Mouse (Mus musculus) large intestine, adult 2 months (tissue): Measurements from ENCODE around the gene Lig3. TPM values are rescaled to one million over a fixed set of nuclear protein-coding genes. Genes with fewer than 3 reads are reported as not detected.

ENCODE experiments used
- DNase-seq: peaks from one replicate; pipeline ENCODE4 v3.0.0-alpha.2; 2012; ENCODE audit warnings: low read depth, low spot score
- WGBS: fragments of 180-500 bp; shearing (Covaris S2); methylation state at CpG from one replicate; pipeline ENCODE4 v1.1.7; 2018; 5-methylcytosine and 5-hydroxymethylcytosine counted together
- polyA plus RNA-seq: library from polyadenylated mRNA; depleted of rRNA; stranded (reverse); fragments of >200 nt; gene quantifications from 2 replicates; pipeline ENCODE4 v1.2.3, GENCODE M21; 2012; rRNA removed

Lig3 gene
- polyA plus RNA-seq = 8.3 and 13.8 TPM in 2 replicates

- under 1% methylated on average over 90 of the region's 90 CpGs for WGBS
- peak; percentile 68 for DNase-seq
These were observed at the start of gene Lig3 for GRCm38 (mm10) chr11:82780983-82781903. Gene Lig3, plus strand, starts transcription at chr11:82781108.

- DNase-seq = no peak
These were observed 46.7 kb upstream of the Lig3 start for GRCm38 (mm10) chr11:82734227-82734626.

GRCm38 (mm10) chr11:82739006-82739405, 41.9 kb upstream of the Lig3 start:
- no peak for DNase-seq

GRCm38 (mm10) chr11:82746138-82746537, 34.8 kb upstream of the Lig3 start:
- no peak for DNase-seq
- 27% methylated on average over 6 of the region's 6 CpGs for WGBS

GRCm38 (mm10) chr11:82746857-82747366, 34.0 kb upstream of the Lig3 start:
- no peak for DNase-seq
- 54% methylated on average over 8 of the region's 8 CpGs for WGBS

- no peak for DNase-seq
- 70% methylated on average over 6 of the region's 6 CpGs for WGBS
These were observed 28.4 kb upstream of the Lig3 start for GRCm38 (mm10) chr11:82752349-82753115.

GRCm38 (mm10) chr11:82755919-82756318, 25.0 kb upstream of the Lig3 start:
- DNase-seq = no peak
- WGBS = 86% methylated on average over 1 of the region's 1 CpGs

GRCm38 (mm10) chr11:82762286-82762829, 18.6 kb upstream of the Lig3 start:
- WGBS = 73% methylated on average over 6 of the region's 6 CpGs
- DNase-seq = no peak

- 4% methylated on average over 4 of the region's 4 CpGs for WGBS
- DNase-seq = no peak
These were observed 17.6 kb upstream of the Lig3 start for GRCm38 (mm10) chr11:82763261-82763660.

GRCm38 (mm10) chr11:82763742-82764437, 17.0 kb upstream of the Lig3 start, which contains the start of the genes Cct6b and Zfp830:
Gene Cct6b, minus strand, starts transcription at chr11:82764321.
Gene Zfp830, plus strand, starts transcription at chr11:82764345.
- DNase-seq = peak; percentile 97

GRCm38 (mm10) chr11:82764438-82764924, 16.4 kb upstream of the Lig3 start:
- WGBS = under 1% methylated on average over 28 of the region's 28 CpGs
- no peak for DNase-seq

More at GRCm38 (mm10) chr11:82763742-82764437, 17.0 kb upstream of the Lig3 start, which contains the start of the genes Cct6b and Zfp830:
- WGBS = under 1% methylated on average over 44 of the region's 44 CpGs

- WGBS = 21% methylated on average over 5 of the region's 5 CpGs
- no peak for DNase-seq
These were observed 774 bp upstream of the Lig3 start for GRCm38 (mm10) chr11:82780134-82780533.

GRCm38 (mm10) chr11:82782197-82782596, 1.3 kb downstream of the Lig3 start:
- WGBS = 20% methylated on average over 6 of the region's 6 CpGs
- DNase-seq = no peak

GRCm38 (mm10) chr11:82783453-82783852, 2.5 kb downstream of the Lig3 start:
- WGBS = 84% methylated on average over 11 of the region's 11 CpGs
- no peak for DNase-seq

- 84% methylated on average over 3 of the region's 3 CpGs for WGBS
- no peak for DNase-seq
These were observed 25.7 kb downstream of the Lig3 start for GRCm38 (mm10) chr11:82806656-82807055.

GRCm38 (mm10) chr11:82807370-82807769, 26.5 kb downstream of the Lig3 start:
- WGBS = 57% methylated on average over 3 of the region's 3 CpGs
- DNase-seq = no peak

- WGBS = 85% methylated on average over 5 of the region's 5 CpGs
- no peak for DNase-seq
These were observed 27.6 kb downstream of the Lig3 start for GRCm38 (mm10) chr11:82808485-82808884.

- 62% methylated on average over 4 of the region's 4 CpGs for WGBS
- peak; percentile 32 for DNase-seq
These were observed 38.4 kb downstream of the Lig3 start for GRCm38 (mm10) chr11:82819350-82819749.

GRCm38 (mm10) chr11:82820788-82821456, 40.0 kb downstream of the Lig3 start:
- DNase-seq = peak; percentile 31
- 52% methylated on average over 13 of the region's 13 CpGs for WGBS
